Mouse (Mus musculus) megakaryocyte, adult 5-6 weeks (primary cell): ENCODE data around the gene Limch1. TPM values are rescaled to one million over a fixed set of nuclear protein-coding genes. Genes with fewer than 3 reads are reported as not detected.

Experiments used
- ATAC-seq: 2 replicates; pipeline ENCODE4 v1.8.0; 2016; ENCODE audit warnings: mild to moderate bottlenecking, inconsistent platforms; ENCODE audit not compliant: poor library complexity, severe bottlenecking
- total RNA-seq, 2 experiments: library from RNA; stranded (forward) in 1 of 2; stranded (reverse) in 1 of 2; fragments of 153-499, 151-499 nt in 1 of 2; fragments of 221-1000, 200-1000 nt in 1 of 2; gene quantifications; 2 replicates each; pipeline versions ENCODE4 v1.2.3 to v1.2.4; 2015 to 2017

The Limch1 gene
- total RNA-seq, 2 experiments from 2014 or later, result 0.07 TPM; not detected in 1

- ATAC-seq, result no peak
Measured at GRCm38 (mm10) chr5:66822500-66823205, 77.0 kb downstream of the Limch1 start.

- no peak for ATAC-seq
Measured at GRCm38 (mm10) chr5:66825586-66825985, 80.0 kb downstream of the Limch1 start.

DNA sequence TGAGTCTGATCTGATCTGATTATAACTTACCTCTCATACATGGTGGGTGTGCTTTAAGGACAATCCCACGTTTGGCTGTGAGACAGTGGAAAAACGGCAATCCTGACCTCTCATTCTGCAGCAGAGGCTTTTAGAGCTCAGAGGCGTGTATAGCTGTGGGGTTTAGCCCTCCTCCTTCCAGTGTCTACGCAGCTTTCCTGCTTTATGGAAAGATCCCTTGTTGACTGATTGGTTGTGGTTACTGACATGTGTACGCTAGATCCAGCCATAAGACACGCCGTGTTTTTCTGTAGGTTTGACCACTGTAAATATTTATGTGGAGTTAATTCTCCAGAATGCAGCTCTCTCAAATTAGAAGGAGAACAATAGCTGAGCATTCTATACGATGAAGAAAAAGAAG, 81.2 kb downstream of the Limch1 start:
- no peak for ATAC-seq

DNA sequence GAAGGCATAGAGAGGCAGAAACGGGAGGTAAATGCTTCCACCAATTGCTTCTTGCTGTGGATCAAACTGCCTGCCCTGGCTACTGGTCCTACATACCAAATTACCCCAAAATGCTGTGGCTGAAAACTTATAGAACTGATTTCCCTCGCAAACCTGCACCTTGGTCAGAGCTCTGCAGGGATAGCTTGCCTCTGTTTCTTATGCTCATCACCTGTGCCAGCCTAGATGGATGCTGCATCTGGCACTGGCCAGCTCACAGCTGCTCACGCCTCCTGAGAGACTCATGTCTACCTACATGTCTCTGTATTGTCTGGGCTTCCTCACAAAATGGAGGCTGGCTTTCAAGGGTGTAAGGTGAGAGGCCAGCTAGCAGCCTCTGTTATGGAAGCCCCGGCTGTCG, 83.9 kb downstream of the Limch1 start:
- no peak for ATAC-seq

DNA sequence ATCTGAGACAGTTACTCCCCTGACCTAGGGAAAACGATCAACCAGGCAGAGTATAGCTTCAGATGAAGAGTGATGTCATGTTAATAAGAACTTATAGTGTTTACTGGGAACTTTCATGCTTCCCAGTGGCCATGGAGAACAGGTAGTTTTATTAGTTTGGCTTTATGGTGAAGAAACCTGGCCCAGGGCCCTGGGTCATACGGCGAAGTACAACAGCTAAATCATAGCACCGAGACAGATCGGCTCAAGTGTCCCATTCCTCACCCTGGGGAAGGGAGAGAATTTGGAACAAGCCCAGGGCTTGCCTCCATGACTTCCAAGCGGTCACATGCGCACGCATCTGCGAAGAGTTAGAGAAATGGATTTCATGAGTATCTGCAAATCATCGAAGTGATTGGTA, 84.6 kb downstream of the Limch1 start:
- no peak for ATAC-seq

GRCm38 (mm10) chr5:66834756-66835155, 89.1 kb downstream of the Limch1 start:
- ATAC-seq, result no peak

GRCm38 (mm10) chr5:66836892-66837291, 91.3 kb downstream of the Limch1 start:
- ATAC-seq, result no peak

- no peak for ATAC-seq
Measured at GRCm38 (mm10) chr5:66841971-66842370, 96.3 kb downstream of the Limch1 start.

- ATAC-seq, result no peak
Measured at GRCm38 (mm10) chr5:66842776-66843175, 97.1 kb downstream of the Limch1 start.

DNA sequence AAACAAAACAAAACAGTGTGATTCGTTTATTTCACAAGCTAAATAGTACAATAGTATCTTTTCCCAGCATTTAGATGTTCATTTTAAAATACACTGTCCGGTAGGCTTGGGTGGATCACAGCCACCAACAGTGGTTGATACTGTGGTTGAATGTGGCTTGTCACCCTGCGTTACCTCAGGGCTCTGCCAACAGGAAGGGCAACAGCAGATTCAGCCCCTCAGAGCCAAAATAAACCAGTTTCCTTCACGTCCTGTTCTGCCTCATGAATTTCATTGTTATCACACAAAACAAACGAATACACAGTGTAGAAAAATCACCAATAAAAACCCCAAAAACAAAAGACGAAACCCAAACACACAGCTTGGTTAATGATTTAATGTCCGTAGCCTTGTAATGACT, 102.5 kb downstream of the Limch1 start:
- ATAC-seq, result no peak

GRCm38 (mm10) chr5:66849148-66849547, 103.5 kb downstream of the Limch1 start:
- ATAC-seq, result no peak

DNA sequence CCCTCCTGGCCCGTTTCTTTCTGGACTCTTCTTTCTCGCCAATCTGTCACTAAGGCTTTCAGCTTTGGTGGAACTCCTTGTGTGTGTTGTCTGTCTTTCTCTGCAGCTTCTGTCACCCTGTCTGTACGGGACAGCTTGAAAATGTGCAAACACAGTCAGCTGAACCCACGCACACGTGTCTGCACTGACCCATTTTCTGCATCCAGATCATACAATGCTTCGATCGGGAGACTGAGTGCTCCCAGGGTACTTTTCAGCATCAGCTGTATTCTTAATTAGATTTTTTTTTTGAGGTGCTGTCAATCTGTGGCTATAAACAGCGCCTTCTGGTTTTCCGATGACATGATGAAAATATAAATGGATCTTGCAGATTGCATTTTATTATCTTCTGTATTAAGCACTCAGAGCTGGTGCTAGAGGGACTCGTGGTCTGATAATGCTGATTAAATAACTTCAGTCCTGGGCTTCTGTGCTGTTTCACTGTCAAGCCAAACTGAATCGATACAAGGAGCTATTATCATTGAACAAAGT, 105.2 kb downstream of the Limch1 start:
- no peak for ATAC-seq

DNA sequence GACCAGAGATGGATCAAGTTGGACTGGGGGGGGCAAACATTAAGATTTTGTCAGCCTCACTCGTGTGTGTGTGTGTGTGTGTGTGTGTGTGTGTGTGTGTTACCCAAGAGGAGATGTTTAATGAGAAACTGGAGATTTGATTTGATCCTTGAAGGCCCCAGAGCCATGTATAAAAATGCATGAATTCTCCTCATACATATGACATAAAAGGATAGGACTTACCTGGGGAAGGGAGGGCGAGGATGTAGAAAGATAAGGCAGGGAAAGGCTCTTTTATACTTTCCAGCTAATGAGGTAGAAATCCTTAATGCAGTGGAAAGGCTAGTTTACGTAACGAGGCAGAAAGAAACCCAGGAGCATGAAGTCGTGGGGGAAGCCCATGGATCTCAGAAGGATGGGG, 106.1 kb downstream of the Limch1 start:
- ATAC-seq, result no peak

GRCm38 (mm10) chr5:66854263-66854662, 108.6 kb downstream of the Limch1 start:
- ATAC-seq, result no peak

DNA sequence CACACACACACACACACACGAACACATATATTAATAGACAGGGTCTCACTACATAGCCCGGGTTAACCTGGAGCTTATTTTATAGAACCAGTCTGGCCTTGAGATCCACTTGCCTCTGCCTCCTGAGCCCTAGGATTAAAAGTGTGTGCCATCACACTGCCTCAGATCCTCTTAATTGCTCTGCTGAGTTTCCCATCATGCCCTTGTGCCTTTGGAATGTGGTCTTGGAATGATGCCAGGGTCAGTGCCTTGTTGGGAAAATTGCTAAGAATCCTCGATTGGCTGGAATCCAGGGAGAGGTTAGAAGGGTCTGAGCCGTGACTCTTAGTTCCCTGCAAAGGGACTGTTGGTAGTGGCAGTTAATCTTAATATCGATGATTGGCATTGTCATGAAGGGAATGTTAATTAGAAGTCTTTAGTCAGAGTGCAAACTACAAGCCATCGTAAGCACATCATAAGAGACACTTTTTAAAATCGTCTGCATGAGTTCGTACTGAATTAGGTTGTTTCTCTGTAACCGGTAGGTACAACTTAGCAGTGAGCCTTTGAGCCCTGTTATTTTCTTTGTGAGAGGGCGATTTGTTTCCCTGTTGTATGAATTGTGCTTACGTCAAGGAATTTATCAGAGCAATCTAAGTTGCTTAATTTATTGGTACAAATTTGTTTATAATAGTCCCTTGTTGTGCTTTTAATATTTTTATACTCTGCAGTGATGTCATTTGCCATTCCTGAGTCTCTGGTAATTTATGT, 109.9 kb downstream of the Limch1 start:
- no peak for ATAC-seq

DNA sequence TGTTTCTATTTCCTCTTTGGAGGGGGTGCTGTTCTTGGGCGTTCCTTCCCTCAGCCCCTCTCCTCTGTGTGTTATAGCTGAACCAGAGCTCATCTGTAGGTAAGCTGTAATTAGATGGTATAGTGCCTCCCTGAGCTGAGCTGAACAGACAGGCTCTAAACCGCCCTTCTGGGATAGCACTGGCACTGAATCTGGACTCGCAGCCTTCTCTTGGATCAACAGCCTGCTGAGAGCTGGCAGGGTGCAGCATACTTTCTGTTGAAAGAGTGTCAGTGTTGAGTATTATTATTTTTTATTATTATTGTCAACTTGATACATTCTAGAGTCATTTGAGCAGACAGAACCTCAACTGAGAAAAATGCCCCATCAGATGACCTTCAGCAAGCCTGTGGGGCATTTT, 113.9 kb downstream of the Limch1 start:
- no peak for ATAC-seq

DNA sequence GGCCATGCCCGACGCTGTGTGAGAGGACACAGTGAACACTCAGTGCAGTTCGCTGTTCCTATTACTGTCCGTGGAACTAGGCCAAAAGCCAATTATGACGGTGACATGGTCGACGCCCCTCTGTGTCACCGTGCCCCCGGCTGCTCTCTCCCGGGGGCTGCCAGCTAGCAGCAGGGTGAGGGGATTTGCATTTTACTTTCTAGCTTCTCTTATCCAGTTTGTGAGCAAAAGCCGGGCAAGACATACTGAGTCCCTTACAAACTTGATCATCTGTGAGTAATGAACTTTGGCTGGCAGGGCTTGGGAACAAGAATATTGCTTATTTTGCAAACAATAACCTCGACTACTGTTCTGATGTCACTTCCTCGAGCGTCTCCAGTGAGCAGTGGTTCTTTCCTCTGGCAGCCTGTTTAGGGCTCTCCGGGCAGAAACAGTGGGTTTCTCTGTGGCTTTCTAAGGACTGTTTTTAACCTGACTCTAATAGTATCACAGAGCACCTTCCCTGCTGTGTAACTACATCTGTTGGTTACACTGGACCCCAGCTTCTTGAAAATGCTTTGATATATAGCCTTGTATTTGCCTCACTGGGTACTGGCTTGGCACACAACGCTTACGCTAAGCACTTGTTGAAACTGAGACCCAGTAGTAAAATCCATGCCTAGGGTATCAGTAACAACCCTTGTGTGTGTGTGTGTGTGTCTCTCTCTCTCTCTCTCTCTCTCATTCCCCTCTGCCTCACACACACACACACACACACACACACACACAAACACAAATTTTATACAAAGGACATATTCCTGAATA, 115.8 kb downstream of the Limch1 start:
- ATAC-seq, result no peak

- ATAC-seq, result no peak
Measured at GRCm38 (mm10) chr5:66862151-66862550, 116.5 kb downstream of the Limch1 start.

DNA sequence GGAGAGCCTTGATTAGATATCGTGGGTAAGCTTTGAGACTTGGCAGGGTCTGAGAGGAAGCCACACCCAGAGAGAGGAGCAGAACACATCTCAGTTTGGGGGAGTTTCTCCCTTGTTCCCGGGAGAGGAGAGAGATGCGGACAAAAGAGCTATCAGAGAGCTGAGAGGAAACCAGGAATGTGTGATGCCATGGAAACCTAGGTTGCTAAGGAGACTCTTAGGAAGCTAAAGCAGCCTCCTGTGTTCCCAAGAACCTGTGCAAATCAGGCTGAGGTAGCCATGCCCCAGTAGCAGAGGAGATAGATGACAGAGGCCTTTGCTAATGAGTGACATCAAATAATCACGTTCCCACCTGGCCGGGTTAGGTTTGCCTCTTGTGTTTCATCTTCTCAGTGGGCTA, 119.6 kb downstream of the Limch1 start:
- ATAC-seq, result no peak

DNA sequence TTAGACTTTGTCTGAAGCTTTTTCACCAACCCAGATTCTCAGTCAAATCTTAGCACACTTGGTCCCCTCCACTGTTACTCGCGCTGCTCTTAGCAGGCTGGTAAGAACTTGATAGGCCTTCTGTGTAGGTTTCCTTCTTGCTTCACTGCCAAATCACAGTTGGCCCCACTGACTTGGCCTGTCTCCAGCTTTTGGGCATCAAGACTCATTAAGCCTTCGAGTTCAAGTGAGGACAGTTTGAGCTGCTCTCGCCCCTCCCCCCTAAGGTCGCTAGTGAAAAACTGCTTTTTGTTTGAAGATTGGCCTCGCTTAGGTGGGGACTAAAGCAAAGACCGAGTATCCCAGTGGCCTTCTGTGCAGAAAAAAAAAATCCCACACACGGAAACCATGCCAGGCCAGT, 120.4 kb downstream of the Limch1 start:
- ATAC-seq, result no peak

DNA sequence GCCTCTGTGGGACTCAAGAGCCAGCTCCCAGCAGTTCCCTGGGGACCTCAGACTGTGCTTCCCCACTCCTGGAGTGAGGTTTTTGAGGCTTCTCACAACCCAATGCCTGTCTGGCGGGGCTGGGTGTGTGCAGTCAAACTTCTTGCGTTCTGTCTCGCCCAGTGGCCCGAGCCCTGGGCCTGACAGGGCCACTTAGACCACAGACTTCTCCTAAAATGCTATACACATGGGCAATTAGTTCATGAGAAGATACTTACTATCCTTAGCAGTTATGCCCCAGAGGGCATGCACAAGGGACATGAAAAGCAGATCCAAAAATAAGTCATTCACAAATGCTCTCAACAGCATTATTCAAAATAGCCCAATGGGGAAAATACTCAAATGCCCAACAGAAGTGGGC, 123.9 kb downstream of the Limch1 start:
- no peak for ATAC-seq
